Mouse (Mus musculus) ES-Bruce4 (cell line): ENCODE data around the gene 4933412E24Rik.

Source experiments
- CTCF ChIP-seq: IDR thresholded peaks from one replicate; pipeline ENCODE4 v1.8.1; 2011; ENCODE audit warnings: low read depth, low read length
- EP300 ChIP-seq: IDR thresholded peaks from 2 replicates; pipeline ENCODE4 v1.6.1; 2011; ENCODE audit warnings: low read depth, low read length; ENCODE audit not compliant: insufficient read depth
- POLR2A ChIP-seq: IDR thresholded peaks from one replicate; pipeline ENCODE4 v1.8.1; 2011; ENCODE audit warnings: low read length; ENCODE audit not compliant: insufficient read depth

DNA sequence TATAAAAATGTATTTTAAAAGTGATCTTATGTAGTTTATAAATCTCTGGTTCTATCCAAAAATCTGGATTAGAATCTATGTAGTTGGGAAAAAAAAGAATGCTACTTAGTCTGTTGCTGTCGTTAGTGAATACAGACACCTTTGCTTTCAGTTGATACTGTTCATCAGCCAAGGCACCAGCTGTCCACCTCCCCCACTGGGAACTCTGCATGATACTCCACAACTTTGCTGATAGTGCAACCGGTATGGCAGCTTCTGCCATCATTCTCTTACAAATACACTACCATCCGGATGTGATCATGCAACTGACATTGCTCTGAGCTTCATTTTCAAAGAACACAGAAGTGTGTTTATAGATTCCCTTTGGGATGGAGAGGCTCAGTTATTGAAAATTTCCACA, 4.8 kb upstream of the 4933412E24Rik start:
- TF ChIP-seq POLR2A, result no peak
- no peak for TF ChIP-seq CTCF
- TF ChIP-seq EP300, result no peak
